Mouse (Mus musculus): ENCODE results near the gene Lmtk2. TPM values are rescaled to one million over a fixed set of nuclear protein-coding genes. Genes with fewer than 3 reads are reported as not detected.

Lmtk2 gene
- total RNA-seq, 2 experiments from 2014 or later: 7.5 to 10.3 TPM

- no peak for ATAC-seq (replicated peaks; ENCODE audit: low FRiP score, poor library complexity, severe bottlenecking)
Measured at GRCm38 (mm10) chr5:144203398-144203959, 103.2 kb downstream of the Lmtk2 start.

- ATAC-seq (replicated peaks; ENCODE audit: low FRiP score, poor library complexity, severe bottlenecking): no peak
Measured at GRCm38 (mm10) chr5:144204303-144204702, 104.1 kb downstream of the Lmtk2 start.

- ATAC-seq (replicated peaks; ENCODE audit: low FRiP score, poor library complexity, severe bottlenecking): no peak
Measured at GRCm38 (mm10) chr5:144204911-144205310, 104.7 kb downstream of the Lmtk2 start.

- ATAC-seq (replicated peaks; ENCODE audit: low FRiP score, poor library complexity, severe bottlenecking): no peak
Measured at GRCm38 (mm10) chr5:144206069-144206468, 105.8 kb downstream of the Lmtk2 start.

GRCm38 (mm10) chr5:144207478-144207877, 107.2 kb downstream of the Lmtk2 start:
- ATAC-seq (replicated peaks; ENCODE audit: low FRiP score, poor library complexity, severe bottlenecking): peak; percentile 64

GRCm38 (mm10) chr5:144214453-144214852, 114.2 kb downstream of the Lmtk2 start:
- peak; percentile 77 for ATAC-seq (replicated peaks; ENCODE audit: low FRiP score, poor library complexity, severe bottlenecking)

GRCm38 (mm10) chr5:144215992-144216391, 115.8 kb downstream of the Lmtk2 start:
- ATAC-seq (replicated peaks; ENCODE audit: low FRiP score, poor library complexity, severe bottlenecking): no peak

- no peak for ATAC-seq (replicated peaks; ENCODE audit: low FRiP score, poor library complexity, severe bottlenecking)
Measured at GRCm38 (mm10) chr5:144218061-144218460, 117.8 kb downstream of the Lmtk2 start.

- no peak for ATAC-seq (replicated peaks; ENCODE audit: low FRiP score, poor library complexity, severe bottlenecking)
Measured at GRCm38 (mm10) chr5:144219306-144219705, 119.1 kb downstream of the Lmtk2 start.

GRCm38 (mm10) chr5:144219936-144220335, 119.7 kb downstream of the Lmtk2 start:
- no peak for ATAC-seq (replicated peaks; ENCODE audit: low FRiP score, poor library complexity, severe bottlenecking)

GRCm38 (mm10) chr5:144221305-144221704, 121.1 kb downstream of the Lmtk2 start:
- ATAC-seq (replicated peaks; ENCODE audit: low FRiP score, poor library complexity, severe bottlenecking): no peak

- no peak for ATAC-seq (replicated peaks; ENCODE audit: low FRiP score, poor library complexity, severe bottlenecking)
Measured at GRCm38 (mm10) chr5:144222811-144223502, 122.7 kb downstream of the Lmtk2 start.

- ATAC-seq (replicated peaks; ENCODE audit: low FRiP score, poor library complexity, severe bottlenecking): peak; percentile 95
Measured at GRCm38 (mm10) chr5:144223503-144223862, 123.2 kb downstream of the Lmtk2 start, which contains the start of gene Tecpr1. TSS of gene Tecpr1 (minus strand) at chr5:144223615.

GRCm38 (mm10) chr5:144223899-144224816, 123.9 kb downstream of the Lmtk2 start:
- no peak for ATAC-seq (replicated peaks; ENCODE audit: low FRiP score, poor library complexity, severe bottlenecking)

- no peak for ATAC-seq (replicated peaks; ENCODE audit: low FRiP score, poor library complexity, severe bottlenecking)
Measured at GRCm38 (mm10) chr5:144226220-144226619, 126.0 kb downstream of the Lmtk2 start.

GRCm38 (mm10) chr5:144230216-144230615, 130.0 kb downstream of the Lmtk2 start:
- no peak for ATAC-seq (replicated peaks; ENCODE audit: low FRiP score, poor library complexity, severe bottlenecking)

GRCm38 (mm10) chr5:144231410-144231809, 131.2 kb downstream of the Lmtk2 start:
- ATAC-seq (replicated peaks; ENCODE audit: low FRiP score, poor library complexity, severe bottlenecking): no peak

GRCm38 (mm10) chr5:144232531-144232930, 132.3 kb downstream of the Lmtk2 start:
- ATAC-seq (replicated peaks; ENCODE audit: low FRiP score, poor library complexity, severe bottlenecking): no peak

GRCm38 (mm10) chr5:144234222-144234621, 134.0 kb downstream of the Lmtk2 start:
- ATAC-seq (replicated peaks; ENCODE audit: low FRiP score, poor library complexity, severe bottlenecking): no peak

GRCm38 (mm10) chr5:144234714-144235113, 134.5 kb downstream of the Lmtk2 start:
- no peak for ATAC-seq (replicated peaks; ENCODE audit: low FRiP score, poor library complexity, severe bottlenecking)

All from erythroblast, adult 5-6 weeks (primary cell).